Mouse (Mus musculus): Measurements from ENCODE around the gene Gm8356. TPM values are rescaled to one million over a fixed set of nuclear protein-coding genes. Genes with fewer than 3 reads are reported as not detected.
"Not testable (repeated sequence)": the region's sequence is repeated elsewhere in the genome, so short reads cannot be mapped to it uniquely, and the experiment has no call there.

The Gm8356 gene
- not detected in 2 replicates for polyA plus RNA-seq (2014; fragmentation: Nextera tagmentation; extraction: Ambion mirVana)

DNA sequence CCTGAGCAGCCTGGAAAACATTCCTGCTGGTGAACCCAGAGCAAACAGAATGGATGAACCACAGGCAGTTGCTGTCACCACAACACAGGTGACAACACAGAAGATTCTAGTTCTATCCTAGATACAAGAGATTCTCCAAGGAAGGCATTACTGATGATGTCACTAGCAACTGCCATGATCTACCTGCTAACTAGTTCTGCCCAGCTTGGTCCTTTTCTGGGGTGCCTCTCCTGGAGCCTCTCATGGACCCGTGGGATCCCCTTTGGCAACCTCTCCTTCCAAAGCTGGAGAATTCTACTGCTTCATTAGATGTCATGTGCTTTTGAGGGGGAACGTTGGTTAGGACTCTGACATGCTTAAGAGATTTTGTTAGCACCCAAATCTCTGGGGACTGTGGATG is at the start of gene Gm8356:
Gene Gm8356, minus strand, starts transcription at position 101 of the 400 bp plus-strand sequence.
- not testable (repeated sequence) for H3K4me1 ChIP-seq (ENCODE audit: control insufficient read depth, insufficient read depth, low read length); H3K4me3 ChIP-seq (replicated peaks; ENCODE audit: low read depth, low read length); H3K9me3 ChIP-seq (ENCODE audit: control insufficient read depth, low read length); ATAC-seq (ENCODE audit: low FRiP score, low TSS enrichment); H3K36me3 ChIP-seq (ENCODE audit: control insufficient read depth, insufficient read depth, low read length); H3K9ac ChIP-seq (replicated peaks; ENCODE audit: low read length); H3K27me3 ChIP-seq (ENCODE audit: control insufficient read depth, insufficient read depth, low read length); H3K27ac ChIP-seq (replicated peaks; ENCODE audit: low read depth, low read length); H3K4me2 ChIP-seq (ENCODE audit: low read length); DNase-seq
- 88% methylated on average over 1 of the region's 2 CpGs for WGBS

DNA sequence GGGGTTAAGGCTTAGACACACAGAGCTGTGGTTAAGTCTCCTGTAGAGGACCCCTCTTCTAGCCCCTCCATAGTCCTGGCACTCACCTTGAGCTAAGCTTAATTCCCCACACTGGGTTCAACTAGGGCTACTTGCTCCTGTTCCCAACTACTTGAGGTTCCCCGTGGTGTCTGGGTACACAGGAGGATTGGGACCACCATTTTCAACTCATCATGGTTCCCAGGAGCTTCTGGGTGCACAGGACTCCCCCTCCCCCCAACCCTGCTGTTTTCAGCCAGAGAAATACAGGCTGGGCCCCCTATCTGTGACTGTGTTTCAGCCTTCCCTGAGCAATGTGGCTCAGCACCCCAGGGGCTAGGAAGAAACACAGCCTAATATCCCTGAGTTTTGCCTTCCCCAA is 50.8 kb downstream of the Gm8356 start:
- not testable (repeated sequence) for ATAC-seq (ENCODE audit: low FRiP score, low TSS enrichment)
- 65% methylated on average over 1 of the region's 1 CpGs for WGBS

DNA sequence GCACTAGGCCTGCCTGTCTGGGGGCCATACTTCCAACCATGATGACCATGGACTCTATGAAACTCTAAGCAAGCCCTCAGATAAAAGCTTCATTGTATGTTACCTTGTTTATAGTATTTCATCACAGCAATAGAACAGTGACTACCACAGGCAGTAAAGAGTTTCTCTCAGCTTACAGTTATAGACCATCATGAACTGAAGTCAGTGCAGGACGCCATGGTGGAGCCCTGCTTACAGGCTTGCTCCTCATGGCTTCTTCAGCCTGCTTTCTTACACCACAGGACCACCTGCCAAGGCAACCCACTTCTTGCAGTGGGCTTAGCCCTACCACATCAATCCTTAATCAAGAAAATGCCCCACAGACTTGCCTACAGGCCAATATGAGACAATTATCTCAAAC is 51.5 kb downstream of the Gm8356 start:
- not testable (repeated sequence) for H3K36me3 ChIP-seq (ENCODE audit: control insufficient read depth, insufficient read depth, low read length); DNase-seq; H3K4me2 ChIP-seq (ENCODE audit: low read length); H3K27ac ChIP-seq (replicated peaks; ENCODE audit: low read depth, low read length); H3K9ac ChIP-seq (replicated peaks; ENCODE audit: low read length); H3K27me3 ChIP-seq (ENCODE audit: control insufficient read depth, insufficient read depth, low read length); H3K4me1 ChIP-seq (ENCODE audit: control insufficient read depth, insufficient read depth, low read length); H3K4me3 ChIP-seq (replicated peaks; ENCODE audit: low read depth, low read length); ATAC-seq (ENCODE audit: low FRiP score, low TSS enrichment); H3K9me3 ChIP-seq (ENCODE audit: control insufficient read depth, low read length)
- WGBS, result no CpG with 5 or more reads among the region's 1 CpGs

More for the DNA sequence above, 50.8 kb downstream of the Gm8356 start:
- not testable (repeated sequence) for H3K4me3 ChIP-seq (replicated peaks; ENCODE audit: low read depth, low read length); H3K27ac ChIP-seq (replicated peaks; ENCODE audit: low read depth, low read length); H3K9ac ChIP-seq (replicated peaks; ENCODE audit: low read length); H3K27me3 ChIP-seq (ENCODE audit: control insufficient read depth, insufficient read depth, low read length); H3K4me2 ChIP-seq (ENCODE audit: low read length); H3K4me1 ChIP-seq (ENCODE audit: control insufficient read depth, insufficient read depth, low read length); H3K36me3 ChIP-seq (ENCODE audit: control insufficient read depth, insufficient read depth, low read length); H3K9me3 ChIP-seq (ENCODE audit: control insufficient read depth, low read length); DNase-seq

DNA sequence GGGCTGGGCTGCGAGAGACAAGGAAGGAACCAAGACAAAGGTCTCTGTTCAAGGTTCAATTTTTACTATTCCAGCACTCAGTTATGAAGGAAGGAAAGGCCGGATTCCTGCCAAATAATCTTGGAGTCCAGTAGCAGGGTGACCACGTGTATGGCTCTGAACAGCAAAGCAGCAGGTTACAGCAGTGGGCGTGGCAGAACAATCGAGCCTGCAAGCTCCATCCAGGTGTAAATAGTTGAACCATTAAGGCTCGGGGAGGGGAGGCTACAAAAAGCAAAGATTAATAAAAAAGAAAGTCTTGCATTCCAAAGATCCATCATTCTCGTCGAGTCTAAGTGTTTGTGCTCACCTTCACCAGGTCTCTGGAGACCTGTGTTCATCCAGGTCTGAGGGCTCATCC is 55.0 kb downstream of the Gm8356 start:
- not testable (repeated sequence) for H3K9ac ChIP-seq (replicated peaks; ENCODE audit: low read length); DNase-seq; H3K4me2 ChIP-seq (ENCODE audit: low read length); H3K27me3 ChIP-seq (ENCODE audit: control insufficient read depth, insufficient read depth, low read length); H3K9me3 ChIP-seq (ENCODE audit: control insufficient read depth, low read length); H3K4me3 ChIP-seq (replicated peaks; ENCODE audit: low read depth, low read length); H3K4me1 ChIP-seq (ENCODE audit: control insufficient read depth, insufficient read depth, low read length); H3K27ac ChIP-seq (replicated peaks; ENCODE audit: low read depth, low read length); ATAC-seq (ENCODE audit: low FRiP score, low TSS enrichment); H3K36me3 ChIP-seq (ENCODE audit: control insufficient read depth, insufficient read depth, low read length)
- WGBS, result 83% methylated on average over 7 of the region's 8 CpGs

Other genes with a start within 250 kb of the Gm8356 start
- gene Gm21103, start 232.4 kb downstream of the Gm8356 start, polyA plus RNA-seq (2014; fragmentation: Nextera tagmentation; extraction: Ambion mirVana), result not detected in 2 replicates
- gene Gm3618, start 193.6 kb downstream of the Gm8356 start, polyA plus RNA-seq (2014; fragmentation: Nextera tagmentation; extraction: Ambion mirVana), result not detected in 2 replicates
- not detected in 2 replicates for gene Gm16440, start 147.0 kb downstream of the Gm8356 start, polyA plus RNA-seq (2014; fragmentation: Nextera tagmentation; extraction: Ambion mirVana)
- gene Gm3591, start 124.8 kb downstream of the Gm8356 start, polyA plus RNA-seq (2014; fragmentation: Nextera tagmentation; extraction: Ambion mirVana), result 7.2 and 10.7 TPM in 2 replicates
- not detected in 2 replicates for gene Gm3594, start 92.7 kb downstream of the Gm8356 start, polyA plus RNA-seq (2014; fragmentation: Nextera tagmentation; extraction: Ambion mirVana)
- gene Gm3629, start 53.3 kb upstream of the Gm8356 start, polyA plus RNA-seq (2014; fragmentation: Nextera tagmentation; extraction: Ambion mirVana), result 0.97 and 1.4 TPM in 2 replicates
- gene Gm3460, start 85.1 kb upstream of the Gm8356 start, polyA plus RNA-seq (2014; fragmentation: Nextera tagmentation; extraction: Ambion mirVana), result 0.43 TPM in 1 of 2 replicates, not detected in the other
- not detected in 2 replicates for gene Gm10251, start 146.9 kb upstream of the Gm8356 start, polyA plus RNA-seq (2014; fragmentation: Nextera tagmentation; extraction: Ambion mirVana)
- 0.18 TPM in 1 of 2 replicates, not detected in the other for gene Gm8050, start 183.0 kb upstream of the Gm8356 start, polyA plus RNA-seq (2014; fragmentation: Nextera tagmentation; extraction: Ambion mirVana)
- 16.0 and 20.2 TPM in 2 replicates for gene Gm3636, start 205.0 kb upstream of the Gm8356 start, polyA plus RNA-seq (2014; fragmentation: Nextera tagmentation; extraction: Ambion mirVana)
- not detected in 2 replicates for gene Gm8362, start 237.1 kb upstream of the Gm8356 start, polyA plus RNA-seq (2014; fragmentation: Nextera tagmentation; extraction: Ambion mirVana)

Measured in midbrain, embryonic 14.5 days (tissue).